Mouse (Mus musculus): ENCODE results near the gene Gna11. TPM values are rescaled to one million over a fixed set of nuclear protein-coding genes. Genes with fewer than 3 reads are reported as not detected.

The Gna11 gene
- polyA plus RNA-seq, 1 experiment, result 33.8 TPM

DNA sequence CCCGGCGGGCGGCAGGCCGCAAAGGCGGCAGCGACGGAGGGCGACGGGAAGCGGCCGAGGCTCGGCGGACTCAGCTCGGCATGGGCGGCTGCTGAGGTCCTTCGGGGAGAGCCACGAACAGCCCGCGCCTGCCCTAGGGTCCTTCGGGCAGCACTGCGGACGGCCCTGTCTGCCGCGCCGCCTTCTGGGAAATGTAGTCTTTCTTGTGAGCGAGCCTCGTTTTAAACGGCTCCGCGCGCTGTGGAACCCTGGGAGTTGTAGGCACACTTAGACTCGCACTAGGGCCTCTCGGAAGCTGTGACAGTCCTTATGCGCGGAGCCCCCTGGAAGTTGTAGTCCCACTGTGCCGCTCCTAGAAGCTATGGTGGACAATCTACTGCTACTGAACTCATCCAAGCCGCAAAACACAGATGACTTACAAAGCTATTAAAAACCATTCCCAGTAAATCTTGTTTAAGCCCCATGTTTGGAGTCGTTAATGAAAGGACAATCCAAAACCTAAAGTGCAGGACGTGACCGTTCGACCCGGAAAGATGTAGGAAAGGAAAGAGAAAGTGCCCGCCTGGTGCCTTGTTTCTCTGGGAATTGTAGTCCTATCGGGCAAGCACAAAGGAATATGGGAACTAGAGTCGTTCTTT lies 48.6 kb downstream of the Gna11 start, which contains the start of gene Ncln:
Ncln (minus strand) TSS at position 129 of the 638 bp plus-strand sequence.
- peak; percentile 96 for DNase-seq (ENCODE audit: low read depth in 1 of 2, low spot score in 2 of 2)
- Histone ChIP-seq H3K27ac (ENCODE audit: insufficient read depth, low read length) (peak within 1 kb of the TSS; percentile 99), H3K36me3 (ENCODE audit: control insufficient read depth, insufficient read depth, low read length) (peaks cover 13% of the 10 kb centered on the region), H3K4me3 (ENCODE audit: extremely low read depth, insufficient read depth, insufficient read length) (peak within 1 kb of the TSS; percentile 86), H3K4me1 (ENCODE audit: control insufficient read depth, insufficient read depth, insufficient read length) (peaks cover 20% of the 10 kb centered on the region; the same call in 1 of the 2 replicates), H3K27me3 (ENCODE audit: control insufficient read depth, insufficient read depth, low read length) (no peaks in the 10 kb centered on the region)
- no peak for TF ChIP-seq CTCF (IDR thresholded peaks at IDR 0.05; ENCODE audit: extremely low read depth, insufficient read depth, insufficient read length, insufficient replicate concordance)
- TF ChIP-seq POLR2A (IDR thresholded peaks at IDR 0.05; ENCODE audit: low read depth, low read length), result no peak
- under 1% methylated on average over 45 of the region's 45 CpGs for WGBS

DNA sequence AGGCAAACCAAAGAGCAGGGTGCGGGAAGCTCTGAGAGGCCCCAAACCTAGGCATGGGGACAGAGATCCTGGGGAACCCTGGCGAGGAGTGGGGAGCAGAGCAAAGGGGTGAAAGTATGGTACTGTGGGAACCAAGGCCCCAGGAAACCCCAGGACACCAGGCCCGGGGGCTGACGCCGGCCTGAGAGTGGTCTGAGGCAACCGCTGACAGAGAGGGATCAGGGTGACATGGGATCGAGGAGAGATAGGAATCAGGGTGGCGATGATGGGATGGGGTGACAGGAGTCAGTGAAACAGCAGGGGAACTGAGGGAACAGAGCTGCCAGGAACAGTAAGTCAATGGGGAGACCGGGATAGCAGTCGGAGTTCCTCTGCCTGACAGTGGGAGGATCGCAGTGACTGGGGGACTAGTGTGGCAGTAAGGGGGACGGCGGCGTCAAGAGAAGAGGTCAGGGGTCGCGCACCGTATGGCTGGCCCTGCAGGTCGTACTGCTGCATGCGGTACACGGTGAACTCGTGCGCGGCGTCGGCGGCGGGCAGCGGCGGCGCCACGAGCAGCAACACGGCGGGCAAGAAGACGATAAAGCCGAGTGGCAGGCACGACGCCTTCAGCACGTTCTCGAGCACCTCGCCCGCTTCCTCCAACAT lies 49.2 kb downstream of the Gna11 start:
- H3K27me3 ChIP-seq (ENCODE audit: control insufficient read depth, insufficient read depth, low read length), result no peaks in the 10 kb centered on the region
- peaks cover 19% of the 10 kb centered on the region for H3K36me3 ChIP-seq (ENCODE audit: control insufficient read depth, insufficient read depth, low read length)
- H3K4me3 ChIP-seq (ENCODE audit: extremely low read depth, insufficient read depth, insufficient read length), result peak overlapping the region; percentile 86
- TF ChIP-seq POLR2A (IDR thresholded peaks at IDR 0.05; ENCODE audit: low read depth, low read length) (no peak), CTCF (IDR thresholded peaks at IDR 0.05; ENCODE audit: extremely low read depth, insufficient read depth, insufficient read length, insufficient replicate concordance) (no peak)
- H3K27ac ChIP-seq (ENCODE audit: insufficient read depth, low read length), result peak overlapping the region; percentile 53
- WGBS, result 3% methylated on average over 39 of the region's 41 CpGs
- peaks cover 20% of the 10 kb centered on the region; the same call in 1 of the 2 replicates for H3K4me1 ChIP-seq (ENCODE audit: control insufficient read depth, insufficient read depth, insufficient read length)
- no peak for DNase-seq (ENCODE audit: low read depth in 1 of 2, low spot score in 2 of 2)

DNA sequence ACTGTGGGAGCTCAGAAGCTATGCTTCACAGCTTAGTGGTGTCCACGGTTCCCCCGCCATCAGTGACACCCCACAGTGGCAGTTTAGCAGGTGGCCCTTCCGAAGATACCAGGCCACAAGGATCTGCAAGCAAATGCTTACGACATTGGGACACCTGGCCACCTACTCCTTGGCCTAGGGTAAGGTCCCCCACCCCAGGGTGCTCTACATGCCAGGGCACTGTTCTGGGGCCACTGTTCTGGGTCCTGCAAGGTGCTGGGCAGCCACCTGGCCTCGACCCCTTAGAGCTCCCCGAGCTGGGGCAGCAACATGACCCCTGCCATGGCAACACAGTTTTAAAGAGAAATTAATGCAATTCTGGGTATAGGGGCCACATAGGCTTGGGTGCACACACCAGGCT lies 49.8 kb downstream of the Gna11 start:
- 62% methylated on average over 6 of the region's 6 CpGs for WGBS
- H3K36me3 ChIP-seq (ENCODE audit: control insufficient read depth, insufficient read depth, low read length), result peaks cover 23% of the 10 kb centered on the region
- TF ChIP-seq CTCF (IDR thresholded peaks at IDR 0.05; ENCODE audit: extremely low read depth, insufficient read depth, insufficient read length, insufficient replicate concordance) (no peak), POLR2A (IDR thresholded peaks at IDR 0.05; ENCODE audit: low read depth, low read length) (no peak)
- H3K4me3 ChIP-seq (ENCODE audit: extremely low read depth, insufficient read depth, insufficient read length), result peak overlapping the region; percentile 86; the same call in 1 of the 2 replicates
- no peak for DNase-seq (ENCODE audit: low read depth in 1 of 2, low spot score in 2 of 2)
- H3K4me1 ChIP-seq (ENCODE audit: control insufficient read depth, insufficient read depth, insufficient read length), result peaks cover 19% of the 10 kb centered on the region; the same call in 1 of the 2 replicates
- no peaks in the 10 kb centered on the region for H3K27me3 ChIP-seq (ENCODE audit: control insufficient read depth, insufficient read depth, low read length)
- H3K27ac ChIP-seq (ENCODE audit: insufficient read depth, low read length), result no peak overlapping the region

DNA sequence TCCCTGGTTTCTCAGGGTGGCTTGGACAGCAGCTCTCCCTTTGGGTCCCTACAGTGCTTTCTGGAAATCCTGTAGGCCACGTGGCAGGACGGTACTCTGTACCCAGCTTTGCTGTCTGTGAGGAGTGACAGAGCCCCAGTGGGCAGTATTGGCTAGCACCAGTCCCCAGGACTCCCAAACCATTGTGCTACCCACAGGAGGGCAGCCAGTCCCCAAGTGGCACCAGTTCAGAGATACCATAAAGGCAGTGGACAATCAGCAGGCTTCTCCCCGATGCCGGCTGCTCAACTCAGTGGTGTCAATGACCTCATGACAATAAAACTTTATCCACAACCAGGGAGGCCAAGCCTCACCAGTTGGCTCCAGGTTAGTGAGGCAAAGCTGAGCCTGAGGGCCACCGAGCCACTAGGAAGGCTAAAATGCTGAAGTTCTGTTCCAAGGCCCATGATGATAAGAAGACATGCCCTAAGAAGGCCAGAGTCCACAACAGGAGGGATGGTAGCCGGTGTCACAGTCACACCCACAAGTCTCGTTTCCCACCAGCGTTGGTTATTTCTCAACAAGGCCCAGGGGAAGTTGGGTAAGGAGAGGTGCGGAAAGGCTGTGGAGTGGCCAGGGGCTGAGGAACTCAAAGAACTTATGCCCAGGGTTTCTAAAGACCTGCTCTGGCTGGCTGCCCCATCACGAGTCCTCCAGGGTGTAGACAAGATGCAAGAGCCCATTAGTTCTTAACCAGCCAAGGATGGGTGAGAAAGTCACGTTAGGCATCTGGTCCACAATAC lies 50.5 kb downstream of the Gna11 start:
- Histone ChIP-seq H3K36me3 (ENCODE audit: control insufficient read depth, insufficient read depth, low read length) (peaks cover 30% of the 10 kb centered on the region), H3K4me3 (ENCODE audit: extremely low read depth, insufficient read depth, insufficient read length) (no peak overlapping the region), H3K4me1 (ENCODE audit: control insufficient read depth, insufficient read depth, insufficient read length) (peaks cover 15% of the 10 kb centered on the region; the same call in 1 of the 2 replicates), H3K27me3 (ENCODE audit: control insufficient read depth, insufficient read depth, low read length) (no peaks in the 10 kb centered on the region), H3K27ac (ENCODE audit: insufficient read depth, low read length) (no peak overlapping the region)
- DNase-seq (ENCODE audit: low read depth in 1 of 2, low spot score in 2 of 2), result no peak
- 85% methylated on average over 11 of the region's 11 CpGs for WGBS
- TF ChIP-seq CTCF (IDR thresholded peaks at IDR 0.05; ENCODE audit: extremely low read depth, insufficient read depth, insufficient read length, insufficient replicate concordance), result no peak
- no peak for TF ChIP-seq POLR2A (IDR thresholded peaks at IDR 0.05; ENCODE audit: low read depth, low read length)

DNA sequence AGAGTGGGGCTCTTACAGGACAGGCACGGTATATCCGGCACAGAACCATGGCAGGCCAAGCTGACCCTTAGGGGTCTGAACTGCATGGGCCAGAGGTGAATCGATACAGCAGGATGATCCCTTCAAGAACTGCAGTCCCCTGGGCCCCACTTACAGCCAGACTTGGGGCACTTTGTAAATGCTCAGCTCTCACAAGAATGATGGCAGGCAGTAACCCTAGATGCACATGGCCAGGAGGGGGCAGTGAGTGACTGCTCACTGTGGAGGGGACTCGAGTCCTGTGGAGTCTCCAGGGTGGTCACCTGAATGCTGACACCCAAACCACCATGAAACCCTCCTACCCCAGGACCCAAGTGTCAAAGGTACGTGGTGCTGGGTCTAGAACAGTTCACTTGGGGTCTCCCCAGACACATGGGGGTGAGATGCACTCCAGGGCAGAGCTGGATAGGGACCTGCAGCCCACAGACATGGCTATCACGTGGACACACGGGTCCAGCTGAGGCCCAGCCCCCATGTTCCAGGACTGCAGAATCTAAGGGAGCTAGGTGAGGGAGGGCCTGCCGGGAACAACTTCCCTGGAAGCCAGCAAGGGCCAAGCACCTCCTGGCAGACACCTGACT lies 51.3 kb downstream of the Gna11 start:
- 83% methylated on average over 8 of the region's 8 CpGs for WGBS
- peak in 1 of 2 experiments; percentile 46 for DNase-seq (ENCODE audit: low read depth in 1 of 2, low spot score in 2 of 2)
- TF ChIP-seq CTCF (IDR thresholded peaks at IDR 0.05; ENCODE audit: extremely low read depth, insufficient read depth, insufficient read length, insufficient replicate concordance) (peak; percentile 45; the same call in 1 of the 2 replicates), POLR2A (IDR thresholded peaks at IDR 0.05; ENCODE audit: low read depth, low read length) (no peak)
- Histone ChIP-seq H3K27me3 (ENCODE audit: control insufficient read depth, insufficient read depth, low read length) (no peaks in the 10 kb centered on the region), H3K4me1 (ENCODE audit: control insufficient read depth, insufficient read depth, insufficient read length) (peaks cover 15% of the 10 kb centered on the region; the same call in 1 of the 2 replicates), H3K36me3 (ENCODE audit: control insufficient read depth, insufficient read depth, low read length) (peaks cover 37% of the 10 kb centered on the region), H3K27ac (ENCODE audit: insufficient read depth, low read length) (no peak overlapping the region), H3K4me3 (ENCODE audit: extremely low read depth, insufficient read depth, insufficient read length) (no peak overlapping the region)

DNA sequence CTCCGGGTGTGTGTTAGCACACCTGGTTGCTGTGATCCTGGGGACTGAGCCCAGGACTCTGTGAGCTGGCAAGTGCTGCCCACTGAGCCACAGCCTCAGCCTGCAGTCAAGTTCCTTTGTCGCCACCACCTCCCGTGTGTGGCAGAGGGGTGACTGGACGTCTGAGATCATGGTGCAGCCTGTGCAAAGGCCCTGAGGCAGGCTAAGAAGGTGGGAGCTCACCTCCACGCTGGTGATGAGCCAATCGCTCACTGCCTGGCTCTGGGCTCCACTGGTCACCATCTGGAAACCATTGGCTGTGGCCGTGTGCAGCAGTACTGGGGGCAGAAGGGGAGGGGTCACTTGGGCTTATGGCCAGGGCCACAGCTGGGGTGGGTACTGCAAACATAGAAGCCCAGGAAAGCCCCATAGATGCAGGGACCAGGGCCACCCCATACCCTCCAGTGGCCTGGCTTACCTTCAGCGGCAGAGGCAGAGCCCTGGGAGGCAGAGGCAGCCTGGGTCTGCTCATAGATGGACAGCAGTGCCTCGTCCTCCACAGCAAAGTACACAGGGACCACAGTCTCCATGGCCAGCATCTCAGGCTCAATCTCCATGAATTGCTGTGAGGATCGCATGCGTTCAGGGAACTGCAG lies 52.3 kb downstream of the Gna11 start:
- H3K27me3 ChIP-seq (ENCODE audit: control insufficient read depth, insufficient read depth, low read length), result no peaks in the 10 kb centered on the region
- no peak overlapping the region for H3K27ac ChIP-seq (ENCODE audit: insufficient read depth, low read length)
- WGBS, result 94% methylated on average over 11 of the region's 11 CpGs
- H3K36me3 ChIP-seq (ENCODE audit: control insufficient read depth, insufficient read depth, low read length), result peaks cover 46% of the 10 kb centered on the region
- H3K4me1 ChIP-seq (ENCODE audit: control insufficient read depth, insufficient read depth, insufficient read length), result peaks cover 15% of the 10 kb centered on the region; the same call in 1 of the 2 replicates
- DNase-seq (ENCODE audit: low read depth in 1 of 2, low spot score in 2 of 2), result no peak
- no peak overlapping the region for H3K4me3 ChIP-seq (ENCODE audit: extremely low read depth, insufficient read depth, insufficient read length)
- no peak for TF ChIP-seq POLR2A (IDR thresholded peaks at IDR 0.05; ENCODE audit: low read depth, low read length)
- no peak for TF ChIP-seq CTCF (IDR thresholded peaks at IDR 0.05; ENCODE audit: extremely low read depth, insufficient read depth, insufficient read length, insufficient replicate concordance)
